Mouse (Mus musculus): Measurements from ENCODE around the gene Myo1g. TPM values are rescaled to one million over a fixed set of nuclear protein-coding genes. Genes with fewer than 3 reads are reported as not detected.

The Myo1g gene
- polyA plus RNA-seq, 1 experiment from 2014 or later = 0.27 TPM

GRCm38 (mm10) chr11:6471054-6471453 is 49.7 kb downstream of the Myo1g start:
- Histone ChIP-seq H3K9me3 (no peaks in the 10 kb centered on the region), H3K4me1 (replicated peaks) (peaks cover 67% of the 10 kb centered on the region), H3K27ac (peak overlapping the region; percentile 61), H3K27me3 (no peaks in the 10 kb centered on the region), H3K9ac (replicated peaks) (peak overlapping the region; percentile 68), H3K36me3 (peaks cover 23% of the 10 kb centered on the region), H3K4me2 (replicated peaks) (peak overlapping the region; percentile 84), H3K4me3 (replicated peaks) (peak overlapping the region; percentile 48)
- WGBS = 67% methylated on average over 2 of the region's 2 CpGs
- no peak for ATAC-seq

- Histone ChIP-seq H3K9me3 (no peaks in the 10 kb centered on the region), H3K4me3 (replicated peaks) (no peak overlapping the region), H3K27ac (no peak overlapping the region), H3K4me1 (replicated peaks) (peaks cover 57% of the 10 kb centered on the region), H3K9ac (replicated peaks) (no peak overlapping the region), H3K27me3 (no peaks in the 10 kb centered on the region), H3K36me3 (peaks cover 35% of the 10 kb centered on the region), H3K4me2 (replicated peaks) (0 out of 2 replicates have a peak overlapping the region, but pooled peaks have one; percentile 19)
- no peak for ATAC-seq
- 89% methylated on average over 2 of the region's 2 CpGs for WGBS
These were observed 52.2 kb downstream of the Myo1g start for GRCm38 (mm10) chr11:6468541-6468940.

GRCm38 (mm10) chr11:6465122-6465521 is 55.6 kb downstream of the Myo1g start:
- peaks cover 25% of the 10 kb centered on the region for H3K4me1 ChIP-seq (replicated peaks)
- H3K27me3 ChIP-seq = no peaks in the 10 kb centered on the region
- 27% methylated on average over 4 of the region's 4 CpGs for WGBS
- H3K9ac ChIP-seq (replicated peaks) = no peak overlapping the region
- H3K4me2 ChIP-seq (replicated peaks) = no peak overlapping the region
- peak; percentile 79 for ATAC-seq
- H3K36me3 ChIP-seq = peaks cover 36% of the 10 kb centered on the region
- no peak overlapping the region for H3K27ac ChIP-seq
- no peak overlapping the region for H3K4me3 ChIP-seq (replicated peaks)
- H3K9me3 ChIP-seq = no peaks in the 10 kb centered on the region

- Histone ChIP-seq H3K4me2 (replicated peaks) (no peak overlapping the region), H3K4me3 (replicated peaks) (no peak overlapping the region), H3K27ac (no peak overlapping the region), H3K4me1 (replicated peaks) (peaks cover 13% of the 10 kb centered on the region), H3K9ac (replicated peaks) (no peak overlapping the region), H3K27me3 (no peaks in the 10 kb centered on the region), H3K9me3 (no peaks in the 10 kb centered on the region), H3K36me3 (peaks cover 31% of the 10 kb centered on the region)
- no peak for ATAC-seq
- WGBS = 92% methylated on average over 6 of the region's 6 CpGs
These were observed 57.5 kb downstream of the Myo1g start for GRCm38 (mm10) chr11:6463159-6463837.

Small RNA genes within 50 kb of the gene (microRNA-seq; reads per million reads assigned to microRNA genes)
- not detected for gene Gm22123

Other genes starting within 250 kb of the Myo1g start
- gene Tmed4, start 246.1 kb downstream of the Myo1g start, polyA plus RNA-seq (2015; fragmentation: Nextera tagmentation; extraction: Ambion mirVana) = 156 and 159 TPM in 2 replicates
- 92.5 and 95.5 TPM in 2 replicates for gene Ogdh, start 229.3 kb downstream of the Myo1g start, polyA plus RNA-seq (2015; fragmentation: Nextera tagmentation; extraction: Ambion mirVana)
- gene Zmiz2, start 131.9 kb downstream of the Myo1g start, polyA plus RNA-seq (2015; fragmentation: Nextera tagmentation; extraction: Ambion mirVana) = 32.9 and 33.6 TPM in 2 replicates
- 3,782 and 3,914 TPM in 2 replicates for gene Ppia, start 105.5 kb downstream of the Myo1g start, polyA plus RNA-seq (2015; fragmentation: Nextera tagmentation; extraction: Ambion mirVana)
- gene H2afv, start 76.5 kb downstream of the Myo1g start, polyA plus RNA-seq (2015; fragmentation: Nextera tagmentation; extraction: Ambion mirVana) = 605 and 617 TPM in 2 replicates
- 12.7 and 13.9 TPM in 2 replicates for gene Purb, start 45.0 kb downstream of the Myo1g start, polyA plus RNA-seq (2015; fragmentation: Nextera tagmentation; extraction: Ambion mirVana)
- 82.4 and 87.8 TPM in 2 replicates for gene Ccm2, start 25.9 kb upstream of the Myo1g start, polyA plus RNA-seq (2015; fragmentation: Nextera tagmentation; extraction: Ambion mirVana)
- 96.9 and 101 TPM in 2 replicates for gene Nacad, start 85.1 kb upstream of the Myo1g start, polyA plus RNA-seq (2015; fragmentation: Nextera tagmentation; extraction: Ambion mirVana)
- 34.6 and 35.5 TPM in 2 replicates for gene Tbrg4, start 105.1 kb upstream of the Myo1g start, polyA plus RNA-seq (2015; fragmentation: Nextera tagmentation; extraction: Ambion mirVana)
- not detected in 2 replicates for gene Wap, start 117.7 kb upstream of the Myo1g start, polyA plus RNA-seq (2015; fragmentation: Nextera tagmentation; extraction: Ambion mirVana)
- 6.4 and 6.8 TPM in 2 replicates for gene Ramp3, start 137.6 kb upstream of the Myo1g start, polyA plus RNA-seq (2015; fragmentation: Nextera tagmentation; extraction: Ambion mirVana)

All from midbrain, embryonic 13.5 days (tissue).